Mouse (Mus musculus): ENCODE results near the gene Nck1.

GRCm38 (mm10) chr9:100473361-100473760, 72.6 kb downstream of the Nck1 start:
- no peak for TF ChIP-seq CTCF (IDR thresholded peaks at IDR 0.05; ENCODE audit: low read depth)
- no peak for TF ChIP-seq EP300 (IDR thresholded peaks at IDR 0.05; ENCODE audit: low read depth)
